Mouse (Mus musculus) midbrain, embryonic 14.5 days (tissue): ENCODE measurements around the gene Mus81. TPM values are rescaled to one million over a fixed set of nuclear protein-coding genes. Genes with fewer than 3 reads are reported as not detected.

ENCODE experiments used
- ATAC-seq: fragments of 200-750 bp; cut with Nextera tagmentation; 2 replicates; pipeline ENCODE4 v1.8.0; 2017; ENCODE audit warnings: moderate number of reproducible peaks, moderate library complexity; ENCODE audit not compliant: low FRiP score, low TSS enrichment
- DNase-seq: peaks from one replicate; pipeline ENCODE4 v3.0.0-alpha.2; 2015
- H3K27ac ChIP-seq: fragments of 300-500 bp; sonication (generic); replicated peaks from 2 replicates; pipeline ENCODE4 v1.5.1; 2014; ENCODE audit warnings: mild to moderate bottlenecking, low read depth, low read length, moderate library complexity
- H3K27me3 ChIP-seq: fragments of 300-500 bp; sonication (generic); 2 replicates; pipeline ENCODE4 v1.6.1; 2014; ENCODE audit warnings: low read length, control low read depth, mixed read lengths; ENCODE audit not compliant: control insufficient read depth, insufficient read depth
- H3K36me3 ChIP-seq: fragments of 300-500 bp; sonication (generic); 2 replicates; pipeline ENCODE4 v1.6.1; 2014; ENCODE audit warnings: low read length, control low read depth; ENCODE audit not compliant: control insufficient read depth, insufficient read depth
- H3K4me1 ChIP-seq: fragments of 300-500 bp; sonication (generic); 2 replicates; pipeline ENCODE4 v1.6.1; 2014; ENCODE audit warnings: mild to moderate bottlenecking, antibody characterized with exemption, low read length, control low read depth; ENCODE audit not compliant: control insufficient read depth, insufficient read depth
- H3K4me2 ChIP-seq: fragments of 300-500 bp; sonication (generic); 2 replicates; pipeline ENCODE4 v1.6.1; 2014; ENCODE audit warnings: mild to moderate bottlenecking, low read length, moderate library complexity
- H3K4me3 ChIP-seq: fragments of 300-500 bp; sonication (generic); replicated peaks from 2 replicates; pipeline ENCODE4 v1.5.1; 2014; ENCODE audit warnings: low read depth, low read length
- H3K9ac ChIP-seq: fragments of 300-500 bp; sonication (generic); replicated peaks from 2 replicates; pipeline ENCODE4 v1.6.1; 2014; ENCODE audit warnings: mild to moderate bottlenecking, low read length, moderate library complexity
- H3K9me3 ChIP-seq: fragments of 300-500 bp; sonication (generic); 2 replicates; pipeline ENCODE4 v1.6.1; 2016; ENCODE audit warnings: low read length, control low read depth, mixed read lengths; ENCODE audit not compliant: control insufficient read depth
- whole genome bisulfite sequencing: fragments of 180-500 bp; shearing (Covaris S2); extraction: QIAGEN DNeasy Blood & Tissue Kit; methylation state at CpG from one replicate; pipeline ENCODE4 v1.1.7; 2014; 5-methylcytosine and 5-hydroxymethylcytosine counted together
- polyA plus RNA-seq: library from polyadenylated mRNA; unstranded; fragments of >200 nt; fragmentation: Nextera tagmentation; extraction: Ambion mirVana; gene quantifications from 2 replicates; pipeline ENCODE4 v1.2.1, GENCODE M21; 2014

Gene Mus81
- polyA plus RNA-seq, 1 experiment from 2014 or later, result 43.4 TPM

GRCm38 (mm10) chr19:5486286-5486685 lies 1.9 kb downstream of the Mus81 start:
- DNase-seq (no peak), ATAC-seq (no peak)
- WGBS, result 92% methylated on average over 8 of the region's 8 CpGs
- peaks cover 18% of the 10 kb centered on the region for H3K4me1 ChIP-seq
- H3K4me3 ChIP-seq, result no peak overlapping the region
- H3K27me3 ChIP-seq, result no peaks in the 10 kb centered on the region
- H3K36me3 ChIP-seq, result peaks cover 51% of the 10 kb centered on the region
- no peaks in the 10 kb centered on the region for H3K9me3 ChIP-seq
- peak overlapping the region; percentile 78; the same call in 1 of the 2 replicates for H3K4me2 ChIP-seq
- H3K27ac ChIP-seq, result no peak overlapping the region
- H3K9ac ChIP-seq, result 0 out of 2 replicates have a peak overlapping the region, but pooled peaks have one; percentile 10

GRCm38 (mm10) chr19:5485821-5486220 lies 2.4 kb downstream of the Mus81 start:
- WGBS, result 93% methylated on average over 7 of the region's 7 CpGs
- peaks cover 52% of the 10 kb centered on the region for H3K36me3 ChIP-seq
- no peaks in the 10 kb centered on the region for H3K27me3 ChIP-seq
- no peak overlapping the region for H3K27ac ChIP-seq
- H3K9ac ChIP-seq, result 0 out of 2 replicates have a peak overlapping the region, but pooled peaks have one; percentile 10
- no peak for DNase-seq
- no peak overlapping the region for H3K4me2 ChIP-seq
- no peaks in the 10 kb centered on the region for H3K9me3 ChIP-seq
- no peak for ATAC-seq
- H3K4me3 ChIP-seq, result no peak overlapping the region
- peaks cover 18% of the 10 kb centered on the region for H3K4me1 ChIP-seq

GRCm38 (mm10) chr19:5485371-5485770 lies 2.8 kb downstream of the Mus81 start:
- no peak for DNase-seq
- H3K9ac ChIP-seq, result no peak overlapping the region
- 92% methylated on average over 8 of the region's 8 CpGs for WGBS
- no peak overlapping the region for H3K4me2 ChIP-seq
- no peak overlapping the region for H3K4me3 ChIP-seq
- no peak overlapping the region for H3K27ac ChIP-seq
- no peak for ATAC-seq
- H3K36me3 ChIP-seq, result peaks cover 52% of the 10 kb centered on the region
- no peaks in the 10 kb centered on the region for H3K9me3 ChIP-seq
- H3K27me3 ChIP-seq, result no peaks in the 10 kb centered on the region
- H3K4me1 ChIP-seq, result peaks cover 18% of the 10 kb centered on the region

- Histone ChIP-seq H3K36me3 (peaks cover 52% of the 10 kb centered on the region), H3K4me1 (peaks cover 18% of the 10 kb centered on the region), H3K4me3 (no peak overlapping the region), H3K27me3 (no peaks in the 10 kb centered on the region), H3K4me2 (no peak overlapping the region), H3K9ac (no peak overlapping the region), H3K27ac (no peak overlapping the region), H3K9me3 (no peaks in the 10 kb centered on the region)
- whole genome bisulfite sequencing, result 90% methylated on average over 5 of the region's 5 CpGs
- no peak for ATAC-seq
- no peak for DNase-seq
These were observed 3.7 kb downstream of the Mus81 start for GRCm38 (mm10) chr19:5484496-5484895.

GRCm38 (mm10) chr19:5483386-5484359 lies 4.5 kb downstream of the Mus81 start:
- ATAC-seq (no peak), DNase-seq (no peak)
- H3K9me3 ChIP-seq, result no peaks in the 10 kb centered on the region
- no peak overlapping the region for H3K9ac ChIP-seq
- WGBS, result 94% methylated on average over 19 of the region's 19 CpGs
- no peak overlapping the region for H3K27ac ChIP-seq
- peaks cover 56% of the 10 kb centered on the region for H3K36me3 ChIP-seq
- H3K27me3 ChIP-seq, result no peaks in the 10 kb centered on the region
- peaks cover 13% of the 10 kb centered on the region for H3K4me1 ChIP-seq
- no peak overlapping the region for H3K4me2 ChIP-seq
- no peak overlapping the region for H3K4me3 ChIP-seq

GRCm38 (mm10) chr19:5481398-5481797 lies 6.8 kb downstream of the Mus81 start:
- WGBS, result 90% methylated on average over 10 of the region's 10 CpGs
- ATAC-seq, result no peak

GRCm38 (mm10) chr19:5480016-5480415 lies 8.2 kb downstream of the Mus81 start:
- WGBS, result 92% methylated on average over 10 of the region's 10 CpGs
- no peak overlapping the region for H3K4me2 ChIP-seq
- peaks cover 8% of the 10 kb centered on the region; the same call in 1 of the 2 replicates for H3K4me1 ChIP-seq
- H3K27me3 ChIP-seq, result no peaks in the 10 kb centered on the region
- ATAC-seq (no peak), DNase-seq (no peak)
- peaks cover 42% of the 10 kb centered on the region for H3K36me3 ChIP-seq
- no peak overlapping the region for H3K9ac ChIP-seq
- no peak overlapping the region for H3K27ac ChIP-seq
- no peak overlapping the region for H3K4me3 ChIP-seq
- no peaks in the 10 kb centered on the region for H3K9me3 ChIP-seq

More at GRCm38 (mm10) chr19:5481398-5481797, 6.8 kb downstream of the Mus81 start:
- Histone ChIP-seq H3K4me1 (no peaks in the 10 kb centered on the region), H3K9me3 (no peaks in the 10 kb centered on the region), H3K36me3 (peaks cover 56% of the 10 kb centered on the region), H3K4me2 (no peak overlapping the region), H3K9ac (no peak overlapping the region), H3K27ac (no peak overlapping the region), H3K27me3 (no peaks in the 10 kb centered on the region), H3K4me3 (no peak overlapping the region)
- DNase-seq, result no peak

- Histone ChIP-seq H3K4me2 (no peak overlapping the region), H3K27me3 (no peaks in the 10 kb centered on the region), H3K9ac (no peak overlapping the region), H3K4me1 (peaks cover 21% of the 10 kb centered on the region), H3K27ac (no peak overlapping the region), H3K4me3 (no peak overlapping the region), H3K9me3 (no peaks in the 10 kb centered on the region), H3K36me3 (peaks cover 20% of the 10 kb centered on the region)
- WGBS, result 92% methylated on average over 18 of the region's 18 CpGs
- DNase-seq (no peak), ATAC-seq (no peak)
These were observed 10.4 kb downstream of the Mus81 start for GRCm38 (mm10) chr19:5477668-5478300.
